Mouse (Mus musculus): ENCODE measurements around the gene Slc25a26.

- no peak for TF ChIP-seq CTCF (IDR thresholded peaks at IDR 0.05; ENCODE audit: low read depth, low read length)
- no peak for TF ChIP-seq POLR2A (IDR thresholded peaks at IDR 0.05; ENCODE audit: borderline replicate concordance, low read depth, low read length)
Measured at GRCm38 (mm10) chr6:94598421-94598820, 98.3 kb downstream of the Slc25a26 start.
